Mouse (Mus musculus) left cerebral cortex, postnatal 4 days (tissue): ENCODE measurements at regions not wholly inside any gene's neighbourhood (a gene's known extent, or its start where the extent isn't known, plus 50 kb on each side); places are given as distances from the start of the nearest gene placed in this dataset.
A peak's percentile ranks its signal among the peaks of the same experiment; 100 is the strongest.

ENCODE experiments used
- DNase-seq: peaks from one replicate; pipeline ENCODE4 v3.0.0-alpha.2; 2022
- intact Hi-C: fragments of 180-260 bp; cut with DNase I; formaldehyde crosslinking; loops from one replicate; pipeline ENCODE4 v1.15.1; 2025

GRCm38 (mm10) chr17:29775836-29776235 lies 59.0 kb upstream of the Ccdc167 start:
- no peak for DNase-seq
- intact Hi-C loops = no loop called here

GRCm38 (mm10) chr17:29773339-29773738 lies 56.5 kb upstream of the Ccdc167 start:
- intact Hi-C loops = no loop called here
- peak; percentile 61 for DNase-seq

- DNase-seq = no peak
- intact Hi-C loops = no loop called here
These were observed 54.1 kb upstream of the Ccdc167 start for GRCm38 (mm10) chr17:29770914-29771313.

- DNase-seq = no peak
- intact Hi-C loops = no loop called here
These were observed 52.8 kb upstream of the Ccdc167 start for GRCm38 (mm10) chr17:29769631-29770030.

- no peak for DNase-seq
- intact Hi-C loops = no loop called here
These were observed 52.3 kb upstream of the Ccdc167 start for GRCm38 (mm10) chr17:29769143-29769542.

GRCm38 (mm10) chr17:29768642-29769041 lies 51.8 kb upstream of the Ccdc167 start:
- intact Hi-C loops = no loop called here
- DNase-seq = no peak
